Mouse (Mus musculus) lung, postnatal 0 days (tissue): ENCODE measurements at regions not wholly inside any gene's neighbourhood (a gene's known extent, or its start where the extent isn't known, plus 50 kb on each side); places are given as distances from the start of the nearest gene placed in this dataset.

ENCODE experiments used
- CTCF ChIP-seq: IDR thresholded peaks from 2 replicates; pipeline ENCODE4 v1.5.1; 2016; ENCODE audit warnings: antibody characterized with exemption, mild to moderate bottlenecking
- EP300 ChIP-seq: IDR thresholded peaks from 2 replicates; pipeline ENCODE4 v1.6.1; 2016; ENCODE audit warnings: antibody characterized with exemption, mild to moderate bottlenecking, control low read depth

GRCm38 (mm10) chr12:26885831-26886634, 417.0 kb downstream of the Cmpk2 start:
- no peak for TF ChIP-seq CTCF
- TF ChIP-seq EP300: no peak
